Mouse (Mus musculus) ES-Bruce4 (cell line): ENCODE measurements around the gene Olfr1066. TPM values are rescaled to one million over a fixed set of nuclear protein-coding genes. Genes with fewer than 3 reads are reported as not detected.

Source experiments
- H3K27ac ChIP-seq: 2 replicates; pipeline ENCODE4 v1.5.1; 2012; ENCODE audit warnings: low read length, inconsistent platforms; ENCODE audit not compliant: insufficient read depth
- H3K27me3 ChIP-seq: 2 replicates; pipeline ENCODE4 v1.6.1; 2012; ENCODE audit warnings: mild to moderate bottlenecking, low read length, inconsistent platforms; ENCODE audit not compliant: control insufficient read depth, poor library complexity, insufficient read depth, severe bottlenecking
- H3K36me3 ChIP-seq: 2 replicates; pipeline ENCODE4 v1.6.1; 2012; ENCODE audit warnings: inconsistent platforms, mild to moderate bottlenecking, low read length, moderate library complexity; ENCODE audit not compliant: control insufficient read depth, poor library complexity, insufficient read depth, severe bottlenecking
- H3K4me1 ChIP-seq: one replicate; pipeline ENCODE4 v1.8.1; 2011; ENCODE audit warnings: low read length; ENCODE audit not compliant: control insufficient read depth, insufficient read depth
- H3K4me3 ChIP-seq: 2 replicates; pipeline ENCODE4 v1.5.1; 2011; ENCODE audit warnings: low read depth, mild to moderate bottlenecking, low read length
- H3K9ac ChIP-seq: 2 replicates; pipeline ENCODE4 v1.6.1; 2012; ENCODE audit warnings: low read depth, mild to moderate bottlenecking, inconsistent platforms; ENCODE audit not compliant: poor library complexity, severe bottlenecking
- H3K9me3 ChIP-seq: replicated peaks from 2 replicates; pipeline ENCODE4 v1.6.1; 2012; ENCODE audit warnings: mild to moderate bottlenecking, low read length, inconsistent platforms; ENCODE audit not compliant: control insufficient read depth, poor library complexity, insufficient read depth, severe bottlenecking
- CTCF ChIP-seq: IDR thresholded peaks from one replicate; pipeline ENCODE4 v1.8.1; 2011; ENCODE audit warnings: low read depth, low read length
- EP300 ChIP-seq: IDR thresholded peaks from 2 replicates; pipeline ENCODE4 v1.6.1; 2011; ENCODE audit warnings: low read depth, low read length; ENCODE audit not compliant: insufficient read depth
- POLR2A ChIP-seq: IDR thresholded peaks from one replicate; pipeline ENCODE4 v1.8.1; 2011; ENCODE audit warnings: low read length; ENCODE audit not compliant: insufficient read depth
- polyA plus RNA-seq: library from polyadenylated mRNA; stranded (reverse); fragments of >200 nt; gene quantifications from 2 replicates; pipeline ENCODE4 v1.2.4, GENCODE M21; 2011; ENCODE audit warnings: low read depth; ENCODE audit not compliant: missing spikeins, insufficient read depth, insufficient read length

Olfr1066 gene
- polyA plus RNA-seq, 1 experiment: not detected

DNA sequence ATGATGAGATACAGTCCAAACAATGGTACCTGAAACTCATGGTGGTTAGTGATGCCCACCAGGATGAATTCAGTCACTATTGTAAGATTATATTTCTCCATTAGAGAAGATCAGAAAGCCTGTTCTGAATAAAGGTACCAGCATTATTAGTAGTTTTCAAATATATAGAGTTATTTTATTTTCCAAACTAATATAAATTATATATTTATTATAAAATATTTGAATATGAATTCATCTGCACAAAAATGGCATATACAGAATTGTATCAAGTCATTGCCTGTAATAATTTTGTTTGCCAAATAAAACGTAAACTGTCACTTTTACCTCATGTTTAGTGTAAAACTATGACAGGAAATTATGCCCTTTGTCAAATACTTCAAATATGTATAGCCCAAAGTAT, 42.1 kb downstream of the Olfr1066 start, which contains the start of gene Olfr1061:
Gene Olfr1061, minus strand, starts transcription at position 101 of the 400 bp plus-strand sequence.
- TF ChIP-seq EP300 (no peak), POLR2A (no peak), CTCF (no peak)
- Histone ChIP-seq H3K27ac (no peak within 1 kb of the TSS), H3K9me3 (no peaks in the 10 kb centered on the region), H3K36me3 (no peaks in the 10 kb centered on the region), H3K27me3 (no peaks in the 10 kb centered on the region), H3K4me1 (no peaks in the 10 kb centered on the region), H3K4me3 (no peak within 1 kb of the TSS), H3K9ac (no peak within 1 kb of the TSS)

Other genes starting within 250 kb of the Olfr1066 start
- not detected in 2 replicates for gene Olfr1046, start 237.0 kb downstream of the Olfr1066 start, polyA plus RNA-seq
- not detected in 2 replicates for gene Olfr1047, start 224.9 kb downstream of the Olfr1066 start, polyA plus RNA-seq
- gene Olfr1048, start 216.0 kb downstream of the Olfr1066 start, polyA plus RNA-seq: not detected in 2 replicates
- not detected in 2 replicates for gene Olfr1049, start 197.9 kb downstream of the Olfr1066 start, polyA plus RNA-seq
- not detected in 2 replicates for gene Olfr1051, start 177.2 kb downstream of the Olfr1066 start, polyA plus RNA-seq
- gene Olfr1052, start 163.8 kb downstream of the Olfr1066 start, polyA plus RNA-seq: not detected in 2 replicates
- not detected in 2 replicates for gene Olfr1053, start 141.0 kb downstream of the Olfr1066 start, polyA plus RNA-seq
- not detected in 2 replicates for gene Olfr1054, start 120.8 kb downstream of the Olfr1066 start, polyA plus RNA-seq
- gene Olfr1055, start 106.0 kb downstream of the Olfr1066 start, polyA plus RNA-seq: not detected in 2 replicates
- not detected in 2 replicates for gene Olfr1056, start 93.8 kb downstream of the Olfr1066 start, polyA plus RNA-seq
- not detected in 2 replicates for gene Olfr1057, start 77.9 kb downstream of the Olfr1066 start, polyA plus RNA-seq
- not detected in 2 replicates for gene Olfr1058, start 67.7 kb downstream of the Olfr1066 start, polyA plus RNA-seq
- not detected in 2 replicates for gene Olfr1061, start 42.2 kb downstream of the Olfr1066 start, polyA plus RNA-seq
- not detected in 2 replicates for gene Olfr1062, start 29.5 kb downstream of the Olfr1066 start, polyA plus RNA-seq
- gene Olfr1065, start 5.7 kb downstream of the Olfr1066 start, polyA plus RNA-seq: not detected in 2 replicates
- gene Olfr228, start 31.1 kb upstream of the Olfr1066 start, polyA plus RNA-seq: not detected in 2 replicates
- gene Olfr1076, start 52.2 kb upstream of the Olfr1066 start, polyA plus RNA-seq: not detected in 2 replicates
- not detected in 2 replicates for gene Olfr1079, start 86.2 kb upstream of the Olfr1066 start, polyA plus RNA-seq
- not detected in 2 replicates for gene Olfr1080, start 102.0 kb upstream of the Olfr1066 start, polyA plus RNA-seq
- not detected in 2 replicates for gene Olfr1082, start 142.7 kb upstream of the Olfr1066 start, polyA plus RNA-seq
- gene Olfr1084, start 183.5 kb upstream of the Olfr1066 start, polyA plus RNA-seq: not detected in 2 replicates
- not detected in 2 replicates for gene Olfr1085, start 205.8 kb upstream of the Olfr1066 start, polyA plus RNA-seq
- not detected in 2 replicates for gene Olfr1086, start 223.8 kb upstream of the Olfr1066 start, polyA plus RNA-seq
- not detected in 2 replicates for gene Olfr1087, start 242.1 kb upstream of the Olfr1066 start, polyA plus RNA-seq